Mouse (Mus musculus) neutrophil, adult 83 days (primary cell): ENCODE measurements around the gene Krr1. TPM values are rescaled to one million over a fixed set of nuclear protein-coding genes. Genes with fewer than 3 reads are reported as not detected.

Source experiments
- total RNA-seq, 2 experiments: library from RNA; stranded (reverse); gene quantifications; one replicate each; pipeline ENCODE4 v1.2.4; 2023

Krr1 gene
- total RNA-seq, result 10 to 100 TPM; 23.3 to 27.5 TPM

DNA sequence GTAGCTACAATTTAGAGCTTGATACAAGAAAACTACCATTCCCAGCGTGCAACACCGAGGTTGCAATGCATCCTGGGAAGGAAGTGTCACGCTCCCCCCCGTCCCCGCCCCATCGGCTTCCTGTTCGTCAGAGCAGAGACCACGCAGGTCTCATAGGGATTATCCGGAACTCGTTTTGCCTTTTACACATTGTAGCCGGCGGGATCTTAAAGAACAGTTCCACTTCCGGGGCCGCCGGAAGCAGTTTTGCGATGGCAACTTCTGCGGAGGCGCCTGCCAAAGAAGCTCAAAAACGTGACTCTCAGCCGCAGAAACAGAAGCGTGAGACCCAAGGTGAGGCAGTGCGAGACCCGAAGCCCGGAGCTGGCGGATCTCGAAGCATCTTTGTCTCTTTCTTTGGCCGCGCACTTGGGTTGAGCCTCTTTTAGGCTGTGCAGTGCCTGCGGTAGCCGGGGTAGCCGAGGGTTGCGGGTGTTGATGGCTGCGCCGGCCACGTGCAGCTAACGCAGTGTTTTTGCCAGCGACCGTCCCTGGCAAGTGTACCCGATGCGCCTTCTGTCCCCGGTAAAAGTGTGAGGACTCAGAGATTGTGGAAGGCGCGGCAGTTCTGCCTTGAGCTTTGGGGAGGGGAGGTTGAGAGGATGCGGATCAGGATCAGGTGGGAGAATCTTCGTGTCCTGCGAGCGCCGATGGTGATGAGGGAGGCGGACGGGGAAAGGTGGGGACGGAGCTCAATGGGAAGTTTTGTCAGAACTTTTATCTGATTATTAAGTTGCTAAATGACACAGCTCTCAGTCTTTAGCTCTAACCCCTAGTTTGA lies at the start of gene Krr1:
Krr1 (plus strand) TSS at position 123 of the 820 bp plus-strand sequence.

DNA sequence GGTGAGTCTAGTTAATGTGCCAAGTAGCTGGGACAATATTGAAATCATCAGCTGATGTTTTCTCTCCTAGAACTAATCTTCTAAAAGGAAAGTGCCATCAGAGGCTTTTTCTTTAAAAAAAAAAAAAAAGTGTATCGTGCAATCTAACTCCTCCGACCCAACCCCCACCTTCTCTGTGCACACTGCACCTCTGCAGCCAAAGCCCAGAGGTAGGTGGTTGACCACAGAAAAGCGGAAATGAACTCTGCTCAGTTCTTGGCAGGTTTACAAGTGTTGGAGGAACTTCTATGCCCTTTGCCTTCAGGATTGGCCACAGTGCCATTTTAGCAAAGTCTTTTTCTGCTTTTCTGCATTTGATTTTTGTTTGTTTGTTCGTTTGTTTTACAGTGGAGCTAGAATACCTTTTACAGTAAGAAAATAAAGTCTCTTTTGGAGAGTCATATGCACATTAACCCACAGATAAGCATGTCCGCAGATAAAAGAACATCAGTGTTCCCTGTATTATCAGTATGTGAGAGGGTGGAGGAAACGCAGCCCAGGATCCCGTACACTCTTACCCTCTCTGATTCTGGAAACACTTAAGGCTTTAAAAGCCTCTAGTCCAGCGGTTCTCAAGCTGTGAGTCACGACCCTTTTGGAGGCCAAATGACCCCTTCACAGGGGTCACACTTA lies 30.2 kb downstream of the Krr1 start, which contains the start of gene Glipr1:
Glipr1 (minus strand) TSS at position 88 of the 672 bp plus-strand sequence.

Other genes with a start within 250 kb of the Krr1 start
- 100 to 1,000 TPM; 208 TPM for gene Glipr1, start 30.0 kb downstream of the Krr1 start, total RNA-seq
- gene Glipr1l1, start 87.5 kb downstream of the Krr1 start, total RNA-seq, result not detected
- not detected for gene Glipr1l2, start 110.7 kb downstream of the Krr1 start, total RNA-seq
- not detected for gene Glipr1l3, start 187.7 kb downstream of the Krr1 start, total RNA-seq
- gene Caps2, start 191.0 kb downstream of the Krr1 start, total RNA-seq, result not detected